Mouse (Mus musculus): ENCODE results near the gene Rnf145.

GRCm38 (mm10) chr11:44612156-44612555 lies 93.4 kb downstream of the Rnf145 start:
- TF ChIP-seq CTCF (IDR thresholded peaks at IDR 0.05; ENCODE audit: low read depth) (no peak), EP300 (optimal IDR thresholded peaks at IDR 0.05) (no peak)
